Mouse (Mus musculus): ENCODE results near the gene Hoxd10.

DNA sequence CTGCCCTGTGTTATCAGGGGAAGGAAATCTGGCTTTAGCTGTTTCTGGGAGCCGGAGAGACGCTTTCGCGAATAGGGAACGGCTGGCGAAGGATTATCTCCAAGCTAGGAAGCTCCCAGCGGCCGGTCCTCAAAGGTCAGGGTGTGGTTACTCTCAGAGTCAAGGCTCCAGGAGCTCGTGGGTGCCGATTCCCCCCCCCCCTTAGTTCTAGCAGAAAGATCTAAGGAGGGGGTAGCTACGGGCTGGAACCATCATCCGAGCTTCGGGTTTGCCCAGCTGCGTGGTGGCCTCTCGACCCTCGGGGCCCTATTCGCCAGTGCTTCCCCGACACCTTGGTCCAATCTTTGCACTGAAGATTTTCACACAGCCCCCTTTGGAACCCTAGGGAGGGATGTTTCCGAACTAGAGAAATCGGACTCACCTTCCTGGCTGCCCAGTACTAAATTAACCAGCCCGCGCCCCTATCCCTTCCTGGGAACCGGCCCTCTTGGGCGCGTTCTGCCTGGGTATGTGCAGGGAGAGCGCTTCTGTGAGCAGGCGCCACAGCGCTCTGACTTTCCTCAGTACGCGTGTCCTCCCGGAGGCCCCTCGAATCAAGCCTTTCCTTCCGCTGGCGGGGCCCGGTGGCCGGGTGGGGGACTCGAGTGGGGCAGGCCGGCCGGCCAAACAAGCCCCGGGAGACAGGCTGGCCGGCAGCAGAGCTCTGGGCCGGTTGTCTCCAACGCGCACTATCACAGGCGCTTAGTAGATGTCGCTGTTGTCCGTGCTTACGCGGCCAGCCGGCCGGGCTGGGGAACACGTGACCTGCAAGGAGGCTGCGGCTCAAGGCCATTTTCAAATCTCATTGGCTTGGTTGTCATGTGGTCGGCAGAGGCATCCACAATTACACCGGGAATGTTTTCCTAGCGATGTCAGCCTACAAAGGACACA lies at the start of gene Hoxd10:
- TF ChIP-seq POLR2A (IDR thresholded peaks at IDR 0.05; ENCODE audit: borderline replicate concordance, insufficient read depth, low read length) (no peak), CTCF (IDR thresholded peaks at IDR 0.05; ENCODE audit: borderline replicate concordance, insufficient read depth, low read depth, low read length) (no peak)

Data from cerebellum, adult 2 months (tissue).